Mouse (Mus musculus) hindbrain, postnatal 0 days (tissue): ENCODE results near the gene Nfs1. TPM values are rescaled to one million over a fixed set of nuclear protein-coding genes. Genes with fewer than 3 reads are reported as not detected.

Source experiments
- ATAC-seq: fragments of 200-750 bp; cut with Nextera tagmentation; 2 replicates; pipeline ENCODE4 v1.8.0; 2017; ENCODE audit warnings: mild to moderate bottlenecking, moderate TSS enrichment, moderate library complexity
- DNase-seq: peaks from one replicate; pipeline ENCODE4 v3.0.0-alpha.2; 2015; ENCODE audit warnings: low spot score
- H3K27ac ChIP-seq: fragments of 300-500 bp; sonication (generic); 2 replicates; pipeline ENCODE4 v1.5.1; 2014; ENCODE audit warnings: mild to moderate bottlenecking
- H3K27me3 ChIP-seq: fragments of 300-500 bp; sonication (generic); 2 replicates; pipeline ENCODE4 v1.6.1; 2014; ENCODE audit warnings: low read length, mixed read lengths; ENCODE audit not compliant: insufficient read depth
- H3K36me3 ChIP-seq: fragments of 300-500 bp; sonication (generic); 2 replicates; pipeline ENCODE4 v1.6.1; 2014; ENCODE audit warnings: low read length, mixed read lengths; ENCODE audit not compliant: insufficient read depth
- H3K4me1 ChIP-seq: fragments of 300-500 bp; sonication (generic); 2 replicates; pipeline ENCODE4 v1.6.1; 2014; ENCODE audit warnings: antibody characterized with exemption, low read length, mixed read lengths; ENCODE audit not compliant: insufficient read depth
- H3K4me2 ChIP-seq: fragments of 300-500 bp; sonication (generic); 2 replicates; pipeline ENCODE4 v1.6.1; 2014; ENCODE audit warnings: low read depth, mild to moderate bottlenecking, low read length, moderate library complexity, mixed read lengths
- H3K4me3 ChIP-seq: fragments of 300-500 bp; sonication (generic); 2 replicates; pipeline ENCODE4 v1.5.1; 2014; ENCODE audit warnings: low read length
- H3K9ac ChIP-seq: fragments of 300-500 bp; sonication (generic); replicated peaks from 2 replicates; pipeline ENCODE4 v1.6.1; 2014; ENCODE audit warnings: mild to moderate bottlenecking, low read length, moderate library complexity, mixed read lengths
- H3K9me3 ChIP-seq: fragments of 300-500 bp; sonication (generic); 2 replicates; pipeline ENCODE4 v1.6.1; 2016; ENCODE audit warnings: low read length, mixed read lengths
- CTCF ChIP-seq: IDR thresholded peaks from 2 replicates; pipeline ENCODE4 v1.5.1; 2016; ENCODE audit warnings: antibody characterized with exemption, control low read depth, low read depth
- WGBS: fragments of 180-500 bp; shearing (Covaris S2); extraction: QIAGEN DNeasy Blood & Tissue Kit; methylation state at CpG from one replicate; pipeline ENCODE4 v1.1.7; 2014; 5-methylcytosine and 5-hydroxymethylcytosine counted together
- polyA plus RNA-seq: library from polyadenylated mRNA; unstranded; fragments of >200 nt; fragmentation: Nextera tagmentation; extraction: Ambion mirVana; gene quantifications from 2 replicates; pipeline ENCODE4 v1.2.1, GENCODE M21; 2015
- total RNA-seq: library from RNA; depleted of rRNA; stranded (reverse); fragments of >200 nt; gene quantifications from 2 replicates; pipeline ENCODE4 v1.2.3, GENCODE M21; 2014

Gene Nfs1
- total and polyA plus RNA-seq, 2 experiments from 2014 or later: 39.2 to 49.2 TPM

- WGBS: under 1% methylated on average over 67 of the region's 74 CpGs
- Histone ChIP-seq H3K4me3 (peak within 1 kb of the TSS; percentile 98), H3K4me2 (peak within 1 kb of the TSS; percentile 75), H3K4me1 (peaks cover 8% of the 10 kb centered on the region), H3K27ac (peak within 1 kb of the TSS; percentile 97), H3K9ac (peak within 1 kb of the TSS; percentile 99), H3K27me3 (no peaks in the 10 kb centered on the region), H3K36me3 (no peaks in the 10 kb centered on the region), H3K9me3 (no peaks in the 10 kb centered on the region)
- DNase-seq (peak; percentile 97), ATAC-seq (peak; percentile 94)
- no peak for TF ChIP-seq CTCF
Observed at GRCm38 (mm10) chr2:156111358-156112079, 32.5 kb downstream of the Nfs1 start, which contains the start of the genes Cpne1 and Rbm12. Gene Cpne1, minus strand, starts transcription at chr2:156111965. Gene Rbm12, minus strand, starts transcription at chr2:156111978.

GRCm38 (mm10) chr2:156110627-156111357 is 33.2 kb downstream of the Nfs1 start:
- ATAC-seq (peak; percentile 77), DNase-seq (peak; percentile 55)
- Histone ChIP-seq H3K9me3 (no peaks in the 10 kb centered on the region), H3K9ac (peak overlapping the region; percentile 99), H3K4me2 (peak overlapping the region; percentile 75), H3K27ac (peak overlapping the region; percentile 97), H3K27me3 (no peaks in the 10 kb centered on the region), H3K36me3 (no peaks in the 10 kb centered on the region), H3K4me1 (peaks cover 8% of the 10 kb centered on the region), H3K4me3 (peak overlapping the region; percentile 98)
- under 1% methylated on average over 16 of the region's 16 CpGs for WGBS
- no peak for TF ChIP-seq CTCF

GRCm38 (mm10) chr2:156091926-156092325 is 52.1 kb downstream of the Nfs1 start:
- Histone ChIP-seq H3K9ac (no peak overlapping the region), H3K27me3 (no peaks in the 10 kb centered on the region), H3K27ac (no peak overlapping the region), H3K4me3 (no peak overlapping the region), H3K36me3 (peaks cover 14% of the 10 kb centered on the region), H3K9me3 (no peaks in the 10 kb centered on the region), H3K4me1 (no peaks in the 10 kb centered on the region), H3K4me2 (no peak overlapping the region)
- WGBS: 62% methylated on average over 5 of the region's 5 CpGs
- DNase-seq (no peak), ATAC-seq (no peak)
- no peak for TF ChIP-seq CTCF

GRCm38 (mm10) chr2:156089799-156090198 is 54.2 kb downstream of the Nfs1 start:
- no peak for TF ChIP-seq CTCF
- Histone ChIP-seq H3K9ac (no peak overlapping the region), H3K4me3 (no peak overlapping the region), H3K27ac (peak overlapping the region; percentile 51), H3K27me3 (no peaks in the 10 kb centered on the region), H3K36me3 (no peaks in the 10 kb centered on the region), H3K9me3 (no peaks in the 10 kb centered on the region), H3K4me2 (no peak overlapping the region), H3K4me1 (no peaks in the 10 kb centered on the region)
- peak; percentile 64; the same call in 1 of the 2 replicates for ATAC-seq
- DNase-seq: peak; percentile 20
- WGBS: 41% methylated on average over 1 of the region's 1 CpGs

GRCm38 (mm10) chr2:156087391-156088110 is 56.4 kb downstream of the Nfs1 start:
- H3K27me3 ChIP-seq: no peaks in the 10 kb centered on the region
- WGBS: 90% methylated on average over 7 of the region's 7 CpGs
- H3K9ac ChIP-seq: no peak overlapping the region
- DNase-seq: no peak
- ATAC-seq: no peak
- H3K4me2 ChIP-seq: no peak overlapping the region
- no peaks in the 10 kb centered on the region for H3K9me3 ChIP-seq
- H3K27ac ChIP-seq: no peak overlapping the region
- H3K4me1 ChIP-seq: no peaks in the 10 kb centered on the region
- H3K36me3 ChIP-seq: no peaks in the 10 kb centered on the region
- no peak overlapping the region for H3K4me3 ChIP-seq
- no peak for TF ChIP-seq CTCF

- no peak for TF ChIP-seq CTCF
- H3K27me3 ChIP-seq: no peaks in the 10 kb centered on the region
- no peak overlapping the region for H3K27ac ChIP-seq
- no peaks in the 10 kb centered on the region for H3K36me3 ChIP-seq
- no peak for DNase-seq
- no peak overlapping the region for H3K9ac ChIP-seq
- ATAC-seq: no peak
- no peak overlapping the region for H3K4me3 ChIP-seq
- H3K4me2 ChIP-seq: no peak overlapping the region
- no peaks in the 10 kb centered on the region for H3K4me1 ChIP-seq
- no peaks in the 10 kb centered on the region for H3K9me3 ChIP-seq
- 95% methylated on average over 3 of the region's 3 CpGs for WGBS
Observed at GRCm38 (mm10) chr2:156084541-156084940, 59.4 kb downstream of the Nfs1 start.
